Mouse (Mus musculus) lung, embryonic 14.5 days (tissue): ENCODE measurements around the gene Msi1. TPM values are rescaled to one million over a fixed set of nuclear protein-coding genes. Genes with fewer than 3 reads are reported as not detected.
A peak's percentile ranks its signal among the peaks of the same experiment; 100 is the strongest.
"Not testable (repeated sequence)": the region's sequence is repeated elsewhere in the genome, so short reads cannot be mapped to it uniquely, and the experiment has no call there.

Experiments used
- ATAC-seq: fragments of 200-750 bp; cut with Nextera tagmentation; 2 replicates; pipeline ENCODE4 v1.8.0; 2017; ENCODE audit warnings: mild to moderate bottlenecking, moderate TSS enrichment, moderate library complexity; ENCODE audit not compliant: insufficient read depth
- DNase-seq: peaks from one replicate; pipeline ENCODE4 v3.0.0-alpha.2; 2015
- H3K27ac ChIP-seq: fragments of 300-500 bp; sonication (generic); 2 replicates; pipeline ENCODE4 v1.5.1; 2014; ENCODE audit warnings: low read depth, mild to moderate bottlenecking, moderate library complexity
- H3K27me3 ChIP-seq: fragments of 300-500 bp; sonication (generic); 2 replicates; pipeline ENCODE4 v1.6.1; 2014; ENCODE audit warnings: low read length, control low read depth; ENCODE audit not compliant: insufficient read depth
- H3K36me3 ChIP-seq: fragments of 300-500 bp; sonication (generic); 2 replicates; pipeline ENCODE4 v1.6.1; 2014; ENCODE audit warnings: control low read depth; ENCODE audit not compliant: insufficient read depth
- H3K4me1 ChIP-seq: fragments of 300-500 bp; sonication (generic); 2 replicates; pipeline ENCODE4 v1.6.1; 2014; ENCODE audit warnings: antibody characterized with exemption, control low read depth; ENCODE audit not compliant: insufficient read depth
- H3K4me2 ChIP-seq: fragments of 300-500 bp; sonication (generic); 2 replicates; pipeline ENCODE4 v1.6.1; 2014; ENCODE audit warnings: mild to moderate bottlenecking
- H3K4me3 ChIP-seq: fragments of 300-500 bp; sonication (generic); 2 replicates; pipeline ENCODE4 v1.5.1; 2014; ENCODE audit warnings: low read depth, low read length
- H3K9ac ChIP-seq: fragments of 300-500 bp; sonication (generic); 2 replicates; pipeline ENCODE4 v1.6.1; 2014
- H3K9me3 ChIP-seq: fragments of 300-500 bp; sonication (generic); 2 replicates; pipeline ENCODE4 v1.6.1; 2016; ENCODE audit warnings: low read depth, low read length, control low read depth
- CTCF ChIP-seq: IDR thresholded peaks from 2 replicates; pipeline ENCODE4 v1.5.1; 2016; ENCODE audit warnings: antibody characterized with exemption, low read depth
- WGBS: fragments of 180-500 bp; shearing (Covaris S2); extraction: QIAGEN DNeasy Blood & Tissue Kit; methylation state at CpG from one replicate; pipeline ENCODE4 v1.1.7; 2014; 5-methylcytosine and 5-hydroxymethylcytosine counted together
- polyA plus RNA-seq: library from polyadenylated mRNA; unstranded; fragments of >200 nt; fragmentation: Nextera tagmentation; extraction: Ambion mirVana; gene quantifications from 2 replicates; pipeline ENCODE4 v1.2.1, GENCODE M21; 2014

The Msi1 gene
- polyA plus RNA-seq, 1 experiment from 2014 or later, result 21.2 TPM

DNA sequence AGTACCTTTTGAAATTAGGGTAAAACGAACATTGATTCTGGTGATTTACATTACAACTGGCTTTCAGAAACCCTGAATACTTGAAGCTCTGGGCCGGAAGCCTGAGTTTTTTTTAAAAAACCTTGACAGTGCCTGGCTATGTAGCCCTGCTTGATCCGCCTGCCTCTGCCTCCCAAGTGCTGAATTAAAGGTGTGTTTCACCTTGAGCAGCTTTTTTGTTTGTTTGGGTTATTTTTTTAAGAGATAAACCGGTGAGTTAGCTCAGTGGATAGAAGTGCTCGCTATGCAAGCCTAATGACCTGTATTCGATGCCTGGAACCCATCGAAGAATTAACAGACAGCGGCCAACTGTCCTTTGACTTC is 61.2 kb downstream of the Msi1 start:
- TF ChIP-seq CTCF, result no peak
- Histone ChIP-seq H3K9ac (no peak overlapping the region), H3K9me3 (no peaks in the 10 kb centered on the region), H3K4me1 (0 out of 2 replicates have a peak, but pooled peaks cover 5% of the 10 kb centered on the region), H3K27me3 (no peaks in the 10 kb centered on the region), H3K36me3 (no peaks in the 10 kb centered on the region), H3K27ac (peak overlapping the region; percentile 100), H3K4me2 (peak overlapping the region; percentile 66), H3K4me3 (no peak overlapping the region)
- WGBS, result 9% methylated on average over 8 of the region's 8 CpGs
- ATAC-seq (no peak), DNase-seq (no peak)

DNA sequence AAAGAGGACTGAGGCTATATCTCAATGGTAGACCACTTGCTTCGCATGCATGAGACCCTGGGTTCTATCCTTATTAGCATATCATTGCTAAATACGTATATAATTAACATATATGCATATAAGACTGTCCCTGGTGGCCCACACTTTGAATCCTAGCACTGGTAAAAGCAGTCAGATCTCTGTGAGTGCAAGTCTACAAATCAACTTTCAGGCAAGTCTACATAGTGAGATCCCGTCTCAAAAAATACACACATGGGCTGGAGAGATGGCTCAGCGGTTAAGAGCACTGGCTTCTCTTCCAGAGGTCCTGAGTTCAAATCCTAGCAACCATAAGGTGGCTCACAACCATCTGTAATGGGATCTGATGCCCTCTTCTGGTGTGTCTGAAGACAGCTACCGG is 61.7 kb downstream of the Msi1 start:
- Histone ChIP-seq H3K9ac (no peak overlapping the region), H3K27me3 (no peaks in the 10 kb centered on the region), H3K36me3 (no peaks in the 10 kb centered on the region), H3K4me3 (no peak overlapping the region), H3K4me1 (0 out of 2 replicates have a peak, but pooled peaks cover 5% of the 10 kb centered on the region), H3K9me3 (no peaks in the 10 kb centered on the region), H3K27ac (peak overlapping the region; percentile 100), H3K4me2 (peak overlapping the region; percentile 66; the same call in 1 of the 2 replicates)
- DNase-seq (no peak), ATAC-seq (no peak)
- 30% methylated on average over 5 of the region's 5 CpGs for WGBS
- no peak for TF ChIP-seq CTCF

DNA sequence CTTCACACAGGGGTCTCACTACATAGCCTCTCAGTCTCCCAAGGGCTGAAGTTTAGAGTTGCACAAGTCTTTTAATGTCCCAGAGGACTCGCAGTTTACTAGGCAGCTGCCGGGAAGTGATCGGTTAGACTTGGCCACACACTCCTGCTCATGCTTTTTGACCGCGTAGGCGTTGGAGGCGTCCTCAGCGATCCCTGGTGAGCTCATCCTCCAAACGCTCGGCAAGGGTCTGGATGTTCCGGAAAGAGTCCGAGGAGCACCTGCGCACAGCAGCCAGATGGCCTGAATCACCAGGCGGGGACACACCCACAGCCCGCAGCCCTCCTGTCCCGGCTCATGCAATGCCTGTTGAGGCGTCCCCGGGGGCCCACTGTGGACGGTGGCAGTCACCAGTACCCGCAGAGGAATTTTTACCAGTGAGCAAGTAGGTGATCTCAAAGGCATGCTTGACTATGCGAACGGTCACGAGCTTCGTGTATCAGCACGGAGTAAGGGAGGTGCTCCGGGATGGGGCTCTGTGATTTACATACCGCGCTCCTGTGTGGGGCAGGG is 62.4 kb downstream of the Msi1 start:
- ATAC-seq (peak; percentile 9; the same call in 1 of the 2 replicates), DNase-seq (peak; percentile 74)
- Histone ChIP-seq H3K4me2 (peak overlapping the region; percentile 66), H3K4me3 (peak overlapping the region; percentile 20; the same call in 1 of the 2 replicates), H3K4me1 (0 out of 2 replicates have a peak, but pooled peaks cover 5% of the 10 kb centered on the region), H3K27ac (peak overlapping the region; percentile 31; the same call in 1 of the 2 replicates), H3K36me3 (no peaks in the 10 kb centered on the region), H3K27me3 (no peaks in the 10 kb centered on the region), H3K9me3 (no peaks in the 10 kb centered on the region), H3K9ac (peak overlapping the region; percentile 27)
- 2% methylated on average over 28 of the region's 28 CpGs for WGBS
- TF ChIP-seq CTCF, result no peak

DNA sequence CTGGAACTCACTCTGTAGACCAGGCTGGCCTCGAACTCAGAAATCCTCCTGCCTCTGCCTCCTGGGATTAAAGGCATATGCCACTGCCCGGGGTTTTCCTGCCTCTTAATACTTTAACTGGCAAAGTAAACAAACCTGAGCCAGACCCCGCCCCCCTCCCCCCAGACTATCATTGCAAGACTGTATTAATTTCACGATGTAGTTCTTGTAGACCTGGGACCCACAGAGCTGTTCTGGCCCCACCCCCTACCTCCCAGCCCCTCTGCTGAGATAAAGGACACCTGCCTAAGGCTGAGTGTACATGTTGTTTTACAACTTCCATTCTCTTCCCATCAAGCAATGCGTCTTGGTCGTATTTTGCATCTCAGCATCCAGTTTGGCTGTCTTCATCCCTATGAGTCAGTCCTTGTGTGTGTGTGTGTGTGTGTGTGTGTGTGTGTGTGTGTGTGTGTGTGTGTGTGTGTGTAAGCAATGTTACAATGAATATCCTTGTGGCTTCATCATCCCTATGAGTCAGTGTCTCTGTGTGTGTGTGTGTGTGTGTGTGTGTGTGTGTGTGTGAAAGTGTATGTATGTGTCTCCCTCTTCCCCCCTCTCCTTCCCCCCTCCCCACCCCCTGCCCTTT is 63.4 kb downstream of the Msi1 start:
- no peaks in the 10 kb centered on the region for H3K27me3 ChIP-seq
- no peak for ATAC-seq
- H3K36me3 ChIP-seq, result no peaks in the 10 kb centered on the region
- 58% methylated on average over 6 of the region's 6 CpGs for WGBS
- DNase-seq, result no peak
- no peak for TF ChIP-seq CTCF
- H3K4me2 ChIP-seq, result no peak overlapping the region
- 0 out of 2 replicates have a peak, but pooled peaks cover 5% of the 10 kb centered on the region for H3K4me1 ChIP-seq
- H3K4me3 ChIP-seq, result no peak overlapping the region
- H3K27ac ChIP-seq, result peak overlapping the region; percentile 80; the same call in 1 of the 2 replicates
- H3K9ac ChIP-seq, result no peak overlapping the region
- no peaks in the 10 kb centered on the region for H3K9me3 ChIP-seq

DNA sequence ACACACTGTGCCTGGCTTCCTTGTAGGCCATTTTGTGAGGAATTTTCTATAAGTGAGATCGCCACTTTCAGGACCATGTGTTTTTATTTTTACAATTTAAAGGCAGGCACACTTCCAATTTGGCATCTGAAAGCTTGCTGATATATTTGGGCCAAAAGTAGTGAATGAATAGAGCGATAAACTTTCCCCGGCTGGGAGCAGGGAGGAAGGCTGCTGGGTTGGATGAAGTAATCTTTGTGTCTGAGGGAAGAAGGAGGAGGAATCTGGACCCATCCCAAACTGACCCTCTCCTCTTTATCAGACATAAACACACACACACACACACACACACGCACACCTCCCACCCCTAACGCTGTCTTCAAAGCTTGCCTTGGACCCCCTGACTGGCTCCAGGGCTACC is 64.0 kb downstream of the Msi1 start:
- H3K27me3 ChIP-seq, result no peaks in the 10 kb centered on the region
- H3K27ac ChIP-seq, result peak overlapping the region; percentile 80
- DNase-seq (peak; percentile 71), ATAC-seq (no peak)
- 18% methylated on average over 5 of the region's 5 CpGs for WGBS
- 0 out of 2 replicates have a peak, but pooled peaks cover 5% of the 10 kb centered on the region for H3K4me1 ChIP-seq
- H3K9me3 ChIP-seq, result no peaks in the 10 kb centered on the region
- no peak overlapping the region for H3K4me2 ChIP-seq
- no peak overlapping the region for H3K9ac ChIP-seq
- TF ChIP-seq CTCF, result no peak
- no peaks in the 10 kb centered on the region for H3K36me3 ChIP-seq
- no peak overlapping the region for H3K4me3 ChIP-seq

DNA sequence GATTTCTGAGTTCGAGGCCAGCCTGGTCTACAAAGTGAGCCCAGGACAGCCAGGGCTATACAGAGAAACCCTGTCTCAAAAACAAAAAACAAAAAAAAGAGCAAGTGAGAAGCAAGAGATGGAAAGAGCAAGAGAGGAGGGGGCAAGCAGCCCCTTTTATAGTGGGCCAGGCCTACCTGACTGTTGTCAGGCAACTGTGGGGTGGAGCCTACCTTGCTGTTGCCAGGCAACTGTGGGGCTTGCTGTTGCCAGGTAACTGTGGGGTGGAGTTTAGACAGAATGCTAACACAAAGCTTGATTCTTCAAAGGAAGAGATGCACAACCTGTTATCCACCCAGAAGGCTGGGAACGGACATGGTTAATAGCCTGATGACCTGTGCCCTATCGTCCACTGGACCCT is 66.2 kb downstream of the Msi1 start:
- not testable (repeated sequence) for H3K36me3 ChIP-seq, H3K27me3 ChIP-seq, H3K4me1 ChIP-seq, DNase-seq, H3K27ac ChIP-seq, H3K4me2 ChIP-seq, H3K9me3 ChIP-seq, H3K4me3 ChIP-seq, H3K9ac ChIP-seq, ATAC-seq
- 87% methylated on average over 3 of the region's 3 CpGs for WGBS

DNA sequence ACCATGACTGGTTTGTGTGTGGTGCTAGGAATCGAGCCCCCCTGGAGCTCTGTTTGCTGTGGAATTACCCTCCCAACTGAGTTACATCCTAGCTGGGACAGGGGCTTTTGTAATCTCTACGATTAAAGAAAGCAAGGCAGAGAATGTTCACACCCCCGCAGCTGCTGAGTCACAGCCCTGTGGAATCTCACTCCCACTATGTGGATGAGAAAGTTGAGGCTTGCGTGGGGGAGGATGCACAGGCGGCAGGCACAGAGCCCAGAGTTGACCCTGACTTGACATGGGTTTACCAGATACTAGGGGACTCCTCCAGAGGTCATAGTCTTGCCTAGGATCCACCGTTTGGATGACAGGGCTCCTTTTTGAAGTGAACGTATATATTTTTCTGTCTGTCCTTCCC is 67.6 kb downstream of the Msi1 start:
- Histone ChIP-seq H3K9ac (no peak overlapping the region), H3K36me3 (no peaks in the 10 kb centered on the region), H3K4me3 (no peak overlapping the region), H3K9me3 (no peaks in the 10 kb centered on the region), H3K27ac (no peak overlapping the region), H3K4me1 (0 out of 2 replicates have a peak, but pooled peaks cover 3% of the 10 kb centered on the region), H3K27me3 (no peaks in the 10 kb centered on the region), H3K4me2 (no peak overlapping the region)
- no peak for TF ChIP-seq CTCF
- no peak for DNase-seq
- 61% methylated on average over 7 of the region's 7 CpGs for WGBS
- no peak for ATAC-seq
